Mouse (Mus musculus) layer of hippocampus, adult 2 months (tissue): ENCODE data around the gene Morc2a. TPM values are rescaled to one million over a fixed set of nuclear protein-coding genes. Genes with fewer than 3 reads are reported as not detected.

Source experiments
- DNase-seq, 2 experiments: peaks; one replicate each; pipeline ENCODE4 v3.0.0; 2022; ENCODE audit warnings: low spot score in 2 of 2
- H3K27ac ChIP-seq: fragments of 200-600 bp; 2 replicates; pipeline ENCODE4 v1.8.1; 2022
- H3K4me3 ChIP-seq: fragments of 200-600 bp; 2 replicates; pipeline ENCODE4 v1.8.1; 2022; ENCODE audit warnings: mild to moderate bottlenecking
- CTCF ChIP-seq: fragments of 200-600 bp; conservative IDR thresholded peaks from 2 replicates; pipeline ENCODE4 v1.8.1; 2022; ENCODE audit warnings: antibody characterized with exemption, mild to moderate bottlenecking, moderate library complexity
- total RNA-seq, 2 experiments: library from RNA; stranded (reverse); gene quantifications; 2 replicates each; pipeline ENCODE4 v1.2.3; 2021

Gene Morc2a
- total RNA-seq, 2 experiments from 2014 or later = 41.8 to 42.6 TPM

GRCm38 (mm10) chr11:3686885-3687284 is 37.9 kb downstream of the Morc2a start:
- DNase-seq = no peak
- Histone ChIP-seq H3K4me3 (no peak overlapping the region), H3K27ac (peak overlapping the region; percentile 77)
- no peak for TF ChIP-seq CTCF

GRCm38 (mm10) chr11:3691746-3692145 is 42.8 kb downstream of the Morc2a start:
- H3K27ac ChIP-seq = no peak overlapping the region
- no peak for DNase-seq
- TF ChIP-seq CTCF = no peak
- H3K4me3 ChIP-seq = no peak overlapping the region

DNA sequence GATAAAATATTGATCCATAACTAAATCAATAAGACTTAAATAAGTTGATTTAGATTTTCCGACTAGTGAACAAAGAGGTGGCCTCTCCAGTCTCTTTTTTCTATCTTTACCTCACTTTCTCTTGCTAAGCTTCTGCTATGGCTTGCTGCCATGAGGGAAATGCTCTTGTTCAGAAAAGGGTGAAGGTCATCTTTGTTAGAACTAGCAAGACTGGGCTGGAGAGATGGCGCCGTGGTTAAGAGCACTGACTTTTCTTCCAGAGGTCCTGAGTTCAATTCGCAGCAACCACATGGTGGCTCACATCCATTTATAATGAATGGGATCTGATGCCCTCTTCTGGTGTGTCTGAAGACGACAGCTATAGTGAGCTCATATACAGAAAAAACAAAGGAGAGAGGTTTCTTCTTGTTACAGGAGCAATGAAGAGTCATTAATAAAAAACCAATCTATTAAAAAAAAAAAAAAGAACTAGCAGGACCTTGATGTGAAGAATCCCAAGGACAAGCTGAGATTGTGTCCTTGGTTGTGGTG is 47.2 kb downstream of the Morc2a start:
- no peak overlapping the region for H3K27ac ChIP-seq
- TF ChIP-seq CTCF = peak; percentile 54
- no peak overlapping the region for H3K4me3 ChIP-seq
- DNase-seq = no peak

DNA sequence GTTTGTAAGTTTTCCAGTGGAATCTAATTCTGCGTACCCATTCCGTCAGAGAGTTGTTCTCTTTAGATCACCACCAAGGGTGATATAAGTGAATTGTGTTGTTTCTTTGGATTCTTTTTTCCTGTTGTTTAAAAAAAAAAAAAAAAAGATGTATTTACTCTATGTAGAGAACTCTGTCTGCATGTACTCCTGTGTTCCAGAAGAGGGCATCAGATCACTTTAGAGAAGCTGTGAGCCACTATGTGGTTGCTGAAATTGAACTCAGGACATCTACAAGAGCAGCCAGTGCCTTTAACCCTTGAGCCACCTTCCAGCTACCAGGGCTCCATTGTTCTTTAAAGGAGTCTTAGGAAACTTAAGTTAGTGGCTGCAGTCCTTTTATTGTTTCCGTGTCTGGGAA is 48.5 kb downstream of the Morc2a start:
- DNase-seq = no peak
- Histone ChIP-seq H3K27ac (no peak overlapping the region), H3K4me3 (no peak overlapping the region)
- peak; percentile 70 for TF ChIP-seq CTCF

DNA sequence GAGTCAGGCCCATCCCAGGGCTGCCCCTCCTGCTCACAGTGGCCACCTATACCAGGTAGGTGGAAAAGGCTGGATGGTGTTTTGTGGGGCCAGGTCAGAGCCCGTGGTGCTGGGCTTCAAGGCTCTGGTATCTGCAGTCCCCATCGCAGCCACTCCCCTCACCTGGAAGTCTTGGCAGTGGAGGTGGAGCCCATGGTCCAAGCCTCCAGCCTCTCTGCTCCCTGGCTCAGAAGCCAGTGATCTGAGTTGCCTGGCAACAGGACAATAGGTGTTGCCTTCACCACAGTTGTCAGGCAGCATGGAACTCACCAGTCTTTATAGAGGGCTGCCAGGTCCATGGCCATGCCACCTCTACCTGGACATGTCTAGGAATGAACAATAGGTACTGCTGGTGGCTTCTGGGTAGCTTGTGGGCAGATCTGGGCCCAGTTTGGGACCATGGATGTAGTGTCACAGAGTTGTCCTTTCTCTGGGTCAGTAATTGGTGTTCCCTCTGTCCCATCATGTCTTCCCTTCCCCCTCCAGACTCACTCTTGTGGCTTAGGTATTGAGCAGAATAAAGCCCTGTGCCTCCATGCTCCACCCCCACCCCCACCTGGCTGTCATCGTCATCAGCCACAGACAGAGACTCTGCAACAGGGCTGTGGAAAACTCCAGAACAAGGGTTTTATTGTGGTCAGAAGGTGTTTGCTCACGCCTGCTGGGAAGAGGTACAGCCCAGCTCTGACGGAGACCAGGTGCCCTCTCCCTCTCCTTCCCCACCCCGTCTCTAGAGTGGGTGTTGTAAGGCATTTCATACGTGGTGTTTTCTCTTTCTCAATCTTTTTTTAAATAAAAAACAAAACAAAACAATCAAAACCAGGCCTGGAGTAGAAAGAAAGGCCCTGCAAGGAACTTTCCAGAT is 54.4 kb downstream of the Morc2a start:
- no peak for TF ChIP-seq CTCF
- Histone ChIP-seq H3K27ac (no peak overlapping the region), H3K4me3 (no peak overlapping the region)
- no peak for DNase-seq

DNA sequence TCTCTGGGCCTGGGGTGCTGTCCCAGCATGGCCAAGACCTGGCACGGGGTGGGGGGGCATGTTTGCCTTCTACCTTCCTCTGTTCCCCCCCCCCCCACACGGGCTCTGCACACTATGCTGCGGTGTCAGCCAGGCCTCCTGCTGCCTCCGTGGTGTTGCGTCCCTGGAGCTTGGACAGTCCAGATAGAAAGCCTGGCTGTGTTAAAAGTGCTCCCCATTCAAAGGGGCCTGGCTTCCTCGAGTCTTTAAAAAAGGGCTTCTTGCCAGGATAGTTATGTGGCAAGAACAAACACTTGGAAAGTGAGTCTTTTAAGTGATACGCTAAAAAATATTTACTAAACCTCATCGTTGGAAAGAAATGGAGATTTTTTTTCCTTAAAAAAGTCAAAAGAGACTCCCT is 55.4 kb downstream of the Morc2a start:
- Histone ChIP-seq H3K27ac (no peak overlapping the region), H3K4me3 (no peak overlapping the region)
- TF ChIP-seq CTCF = no peak
- no peak for DNase-seq

DNA sequence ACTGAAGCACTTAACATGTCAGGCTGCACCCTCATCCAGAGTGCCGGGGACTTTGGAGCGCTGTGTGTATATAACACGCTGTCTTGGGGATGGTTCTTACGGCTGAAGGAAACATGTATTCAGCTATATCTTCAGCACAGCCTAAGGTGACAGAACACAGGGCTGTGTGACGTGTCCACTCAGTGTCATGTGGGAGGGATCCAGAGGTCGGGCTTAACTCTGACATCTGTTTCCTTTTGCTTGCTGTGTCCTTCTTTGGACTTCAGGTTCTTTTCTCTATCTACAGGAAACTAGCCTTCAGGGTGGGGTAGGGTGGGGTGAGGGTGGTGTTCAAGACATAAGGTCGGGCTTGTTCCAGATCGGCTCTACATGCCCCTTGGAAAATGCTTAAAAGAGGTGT is 58.1 kb downstream of the Morc2a start:
- Histone ChIP-seq H3K4me3 (no peak overlapping the region), H3K27ac (no peak overlapping the region)
- no peak for TF ChIP-seq CTCF
- no peak for DNase-seq

DNA sequence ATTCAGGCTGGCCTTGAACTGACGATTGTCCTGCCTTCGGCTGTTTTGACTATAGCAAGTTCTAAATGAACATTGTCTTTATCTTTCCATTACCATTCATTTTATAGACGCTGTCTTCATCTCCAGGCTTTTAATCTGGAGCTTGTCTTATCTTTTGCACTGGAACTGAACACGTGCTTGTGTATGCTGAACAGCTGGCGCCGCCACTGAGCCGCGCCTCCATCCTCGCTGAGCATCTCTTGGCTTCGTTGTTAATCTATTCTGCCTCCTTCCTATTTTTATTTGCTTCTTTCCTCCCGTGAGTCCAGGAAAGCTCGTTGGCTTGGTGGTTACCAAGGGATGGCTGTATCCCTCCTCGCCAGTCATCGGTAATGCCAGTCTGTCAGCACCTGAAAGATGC is 61.2 kb downstream of the Morc2a start:
- Histone ChIP-seq H3K4me3 (no peak overlapping the region), H3K27ac (no peak overlapping the region)
- TF ChIP-seq CTCF = no peak
- DNase-seq = no peak

GRCm38 (mm10) chr11:3714486-3714885 is 65.5 kb downstream of the Morc2a start:
- DNase-seq = peak; percentile 39 to 74
- Histone ChIP-seq H3K4me3 (no peak overlapping the region), H3K27ac (no peak overlapping the region)
- TF ChIP-seq CTCF = peak; percentile 92

DNA sequence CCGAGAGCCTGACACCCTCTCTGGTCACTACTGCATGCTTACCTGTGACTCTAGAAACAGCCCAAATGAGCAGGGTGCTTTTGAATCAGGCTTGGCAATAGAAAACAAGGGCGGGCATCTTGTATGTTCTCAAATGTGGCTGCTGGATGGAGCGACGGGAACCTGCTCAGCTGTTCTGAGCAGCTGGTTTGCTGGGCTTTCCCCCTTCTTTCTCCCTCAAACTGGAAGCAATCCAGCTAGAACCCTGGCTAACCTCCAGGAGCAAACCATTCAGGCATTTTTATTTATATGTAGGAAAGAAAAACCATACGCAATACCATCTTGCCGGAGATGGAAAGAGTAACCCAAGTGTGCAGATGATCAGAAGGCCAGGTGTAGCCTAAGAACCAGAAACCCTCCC is 67.7 kb downstream of the Morc2a start:
- no peak for TF ChIP-seq CTCF
- H3K27ac ChIP-seq = no peak overlapping the region; the same call in 1 of the 2 replicates
- no peak overlapping the region for H3K4me3 ChIP-seq
- DNase-seq = no peak

- H3K27ac ChIP-seq = no peak overlapping the region
- no peak overlapping the region for H3K4me3 ChIP-seq
- no peak for DNase-seq
- no peak for TF ChIP-seq CTCF
Observed at GRCm38 (mm10) chr11:3722036-3722435, 73.0 kb downstream of the Morc2a start.

- H3K27ac ChIP-seq = peak overlapping the region; percentile 67; the same call in 1 of the 2 replicates
- no peak for TF ChIP-seq CTCF
- DNase-seq = no peak
- no peak overlapping the region for H3K4me3 ChIP-seq
Observed at GRCm38 (mm10) chr11:3722861-3723260, 73.9 kb downstream of the Morc2a start.

GRCm38 (mm10) chr11:3723910-3724309 is 74.9 kb downstream of the Morc2a start:
- DNase-seq = peak; percentile 46 to 47
- H3K27ac ChIP-seq = peak overlapping the region; percentile 67; the same call in 1 of the 2 replicates

GRCm38 (mm10) chr11:3724726-3725125 is 75.7 kb downstream of the Morc2a start:
- H3K4me3 ChIP-seq = no peak overlapping the region
- DNase-seq = no peak
- H3K27ac ChIP-seq = peak overlapping the region; percentile 67
- TF ChIP-seq CTCF = no peak

More at GRCm38 (mm10) chr11:3723910-3724309, 74.9 kb downstream of the Morc2a start:
- no peak for TF ChIP-seq CTCF
- no peak overlapping the region for H3K4me3 ChIP-seq
